Mouse (Mus musculus) ovary, postnatal 36 days (tissue): ENCODE results near the gene Dnttip1.
"Not testable (repeated sequence)": the region's sequence is repeated elsewhere in the genome, so short reads cannot be mapped to it uniquely, and the experiment has no call there.

Experiments used
- DNase-seq: peaks from one replicate; pipeline ENCODE4 v3.0.0; 2022; ENCODE audit warnings: low spot score, mixed read lengths

Dnttip1 gene

GRCm38 (mm10) chr2:164745843-164746479 is at the start of gene Dnttip1, which contains the start of gene Wfdc3:
TSS of gene Dnttip1 (plus strand) at chr2:164745983.
TSS of gene Wfdc3 (minus strand) at chr2:164745931.
- peak; percentile 93 for DNase-seq

- DNase-seq: no peak
These were observed 47.6 kb upstream of the Dnttip1 start, which contains the start of gene Spint4 for GRCm38 (mm10) chr2:164698201-164698600. TSS of gene Spint4 (plus strand) at chr2:164698501.

GRCm38 (mm10) chr2:164700959-164701358 is 44.8 kb upstream of the Dnttip1 start:
- no peak for DNase-seq

GRCm38 (mm10) chr2:164701761-164702160 is 44.0 kb upstream of the Dnttip1 start:
- no peak for DNase-seq

- DNase-seq: no peak
These were observed 41.5 kb upstream of the Dnttip1 start for GRCm38 (mm10) chr2:164704235-164704634.

GRCm38 (mm10) chr2:164705328-164705727 is 40.5 kb upstream of the Dnttip1 start:
- DNase-seq: no peak

- no peak for DNase-seq
These were observed 39.8 kb upstream of the Dnttip1 start for GRCm38 (mm10) chr2:164705991-164706390.

- no peak for DNase-seq
These were observed 30.8 kb upstream of the Dnttip1 start, which contains the start of gene Spint5 for GRCm38 (mm10) chr2:164715005-164715404. TSS of gene Spint5 (plus strand) at chr2:164715305.

- DNase-seq: not testable (repeated sequence)
These were observed 29.5 kb upstream of the Dnttip1 start for GRCm38 (mm10) chr2:164716194-164716786.

- DNase-seq: no peak
These were observed 22.5 kb upstream of the Dnttip1 start for GRCm38 (mm10) chr2:164723276-164723675.

- peak; percentile 62 for DNase-seq
These were observed 19.7 kb upstream of the Dnttip1 start for GRCm38 (mm10) chr2:164725895-164726619.

- no peak for DNase-seq
These were observed 14.1 kb upstream of the Dnttip1 start for GRCm38 (mm10) chr2:164731719-164732118.

GRCm38 (mm10) chr2:164733259-164733658 is 12.5 kb upstream of the Dnttip1 start:
- DNase-seq: no peak

- DNase-seq: no peak
These were observed 10.9 kb upstream of the Dnttip1 start for GRCm38 (mm10) chr2:164734839-164735238.

- no peak for DNase-seq
These were observed 10.3 kb upstream of the Dnttip1 start for GRCm38 (mm10) chr2:164735446-164735845.

- no peak for DNase-seq
These were observed 8.2 kb upstream of the Dnttip1 start for GRCm38 (mm10) chr2:164737377-164738090.

GRCm38 (mm10) chr2:164739876-164740275 is 5.9 kb upstream of the Dnttip1 start:
- DNase-seq: no peak

- no peak for DNase-seq
These were observed 796 bp upstream of the Dnttip1 start for GRCm38 (mm10) chr2:164744987-164745386.

- DNase-seq: no peak
These were observed 910 bp downstream of the Dnttip1 start for GRCm38 (mm10) chr2:164746693-164747092.

GRCm38 (mm10) chr2:164748191-164748590 is 2.4 kb downstream of the Dnttip1 start:
- DNase-seq: no peak

GRCm38 (mm10) chr2:164748991-164749390 is 3.2 kb downstream of the Dnttip1 start:
- DNase-seq: no peak

- no peak for DNase-seq
These were observed 6.7 kb downstream of the Dnttip1 start for GRCm38 (mm10) chr2:164752454-164752853.
